Mouse (Mus musculus) T-cell, adult 2 months (primary cell): ENCODE results near the gene Pcif1.
A peak's percentile ranks its signal among the peaks of the same experiment; 100 is the strongest.

Experiments used
- DNase-seq: peaks from one replicate; pipeline ENCODE4 v3.0.0; 2022; ENCODE audit warnings: low spot score

The Pcif1 gene

DNA sequence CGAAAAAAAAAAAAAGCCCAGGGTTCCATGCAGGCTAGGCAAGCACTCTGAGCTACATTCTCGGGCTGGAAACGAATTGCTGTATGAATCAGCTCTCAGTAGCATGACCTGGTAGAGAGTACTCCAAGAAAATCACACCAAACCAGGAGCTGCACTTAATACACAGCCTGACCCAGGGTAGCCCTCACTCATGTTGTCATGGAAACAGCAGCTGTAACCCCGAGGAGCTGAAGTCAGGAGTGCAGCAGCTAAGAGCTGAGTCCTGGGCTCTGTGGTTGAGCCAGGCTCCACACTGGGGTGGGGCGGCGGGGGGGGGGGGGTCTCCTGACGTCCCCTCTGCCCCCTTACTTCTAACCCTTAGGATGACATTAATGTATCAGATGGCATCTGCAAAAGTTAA, 42.9 kb downstream of the Pcif1 start:
- DNase-seq, result no peak

DNA sequence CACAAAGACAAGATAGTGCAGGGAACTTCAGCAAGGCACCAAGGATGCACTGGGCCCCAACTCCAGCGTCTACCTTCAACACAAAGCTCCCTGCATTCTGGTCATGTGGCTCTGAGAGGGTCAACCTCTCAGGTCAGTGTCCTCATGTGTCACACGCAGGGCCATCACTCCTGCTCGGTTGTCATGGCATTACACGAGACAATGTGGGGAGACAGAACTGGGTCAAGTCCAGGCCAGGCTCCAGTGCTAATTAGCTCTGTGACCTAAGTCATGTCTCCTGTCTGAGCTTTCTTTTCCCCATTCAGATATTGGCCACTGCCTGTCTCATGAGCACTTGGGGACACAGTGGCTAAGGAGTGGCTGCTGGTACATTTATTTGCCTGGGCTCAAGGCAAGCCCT, 44.2 kb downstream of the Pcif1 start:
- DNase-seq, result no peak

DNA sequence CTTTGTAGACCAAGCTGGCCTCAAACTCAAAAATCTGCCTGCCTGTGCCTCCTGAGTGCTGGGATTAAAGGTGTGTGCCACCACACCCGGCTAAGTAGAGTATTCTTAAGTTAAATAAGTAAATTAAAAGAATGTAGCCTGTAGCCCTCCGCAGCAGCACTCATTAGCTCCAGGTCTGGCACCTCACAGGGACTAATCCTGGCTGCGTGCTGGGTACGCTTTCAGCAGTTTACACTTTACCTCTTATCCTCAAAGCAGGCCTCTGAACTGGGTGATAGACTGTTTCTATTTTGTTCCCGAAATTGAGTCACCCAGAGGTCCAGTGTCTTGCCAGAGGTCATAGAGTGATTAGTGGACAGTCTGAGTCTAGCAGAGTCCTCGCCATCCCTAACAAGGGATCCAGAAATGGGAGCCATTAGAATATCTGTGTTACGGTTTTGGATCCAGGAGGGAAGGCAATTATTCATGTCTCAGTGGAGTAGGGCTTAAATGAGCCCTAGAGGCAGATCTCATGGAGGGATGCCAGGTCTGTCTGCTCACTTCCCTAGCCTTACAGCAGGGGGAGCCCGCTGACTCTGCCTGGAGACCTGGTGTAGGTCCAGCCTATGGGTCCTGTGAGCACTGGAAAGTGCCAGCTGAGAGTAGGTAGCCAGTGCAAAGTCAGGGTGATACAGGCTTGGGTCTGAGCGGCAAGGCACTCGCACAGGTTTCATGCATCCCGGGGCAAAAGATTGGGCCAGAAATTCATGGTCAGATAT, 45.2 kb downstream of the Pcif1 start:
- DNase-seq, result peak; percentile 79

DNA sequence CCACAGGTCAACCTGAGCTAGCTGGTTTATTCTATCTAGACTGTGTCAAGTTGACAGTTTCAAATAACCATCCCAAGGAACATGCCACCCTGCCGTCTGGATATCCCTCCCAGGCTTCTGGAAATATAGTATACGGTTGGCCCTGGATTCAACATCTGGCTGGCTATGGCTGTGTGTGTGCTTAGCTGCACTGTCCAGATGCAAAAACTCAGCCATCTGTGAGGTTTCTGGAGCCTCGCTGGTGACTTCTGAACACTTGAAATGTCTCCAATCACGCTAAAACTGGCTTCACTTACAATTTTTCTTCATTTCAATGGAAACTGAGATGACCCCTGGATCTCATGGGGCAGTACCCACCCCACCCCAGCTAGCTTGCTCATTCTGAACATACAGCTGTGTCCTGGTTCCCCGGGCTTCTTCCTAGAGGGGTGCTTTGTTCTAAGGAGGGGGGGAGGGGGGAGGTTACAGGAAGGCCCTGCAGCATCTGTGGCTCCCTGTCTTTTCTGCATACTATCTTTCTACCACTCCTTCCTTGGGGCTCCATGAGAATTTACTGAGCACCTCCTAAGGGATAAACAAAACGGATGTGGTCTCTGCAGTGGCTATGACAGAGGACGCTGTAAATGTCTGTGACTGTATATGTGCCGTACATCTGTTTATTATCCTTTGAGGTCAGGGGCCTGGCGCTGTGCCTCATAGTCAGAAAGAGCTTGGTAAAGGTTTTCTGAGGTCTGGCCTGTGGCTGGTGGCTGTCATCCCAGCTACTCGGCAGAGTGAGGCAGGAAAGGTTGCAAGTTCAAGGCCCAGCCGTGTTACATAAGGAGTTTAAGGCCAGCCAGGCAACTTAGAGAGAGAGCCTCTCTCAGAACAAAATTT, 51.8 kb downstream of the Pcif1 start:
- no peak for DNase-seq

DNA sequence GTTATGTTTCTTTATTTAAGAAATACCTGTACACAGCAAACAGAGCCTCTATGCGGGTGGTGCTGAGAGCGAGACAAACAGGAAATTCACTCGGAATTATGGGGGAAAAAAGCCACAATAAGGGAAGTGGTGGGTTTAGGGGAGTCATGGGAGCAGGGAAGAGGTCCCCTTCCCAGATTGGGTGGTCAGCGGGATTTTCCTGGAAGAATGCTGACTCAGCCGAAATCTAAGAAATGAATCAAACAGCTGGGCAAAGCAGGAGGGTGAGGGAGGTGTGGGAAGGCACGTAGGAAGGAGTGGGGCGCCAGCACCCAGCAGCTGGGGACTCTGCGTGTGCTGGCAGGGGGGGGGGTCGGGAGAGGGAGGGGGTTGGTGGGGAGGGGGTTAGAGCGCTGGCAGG, 54.4 kb downstream of the Pcif1 start:
- no peak for DNase-seq

DNA sequence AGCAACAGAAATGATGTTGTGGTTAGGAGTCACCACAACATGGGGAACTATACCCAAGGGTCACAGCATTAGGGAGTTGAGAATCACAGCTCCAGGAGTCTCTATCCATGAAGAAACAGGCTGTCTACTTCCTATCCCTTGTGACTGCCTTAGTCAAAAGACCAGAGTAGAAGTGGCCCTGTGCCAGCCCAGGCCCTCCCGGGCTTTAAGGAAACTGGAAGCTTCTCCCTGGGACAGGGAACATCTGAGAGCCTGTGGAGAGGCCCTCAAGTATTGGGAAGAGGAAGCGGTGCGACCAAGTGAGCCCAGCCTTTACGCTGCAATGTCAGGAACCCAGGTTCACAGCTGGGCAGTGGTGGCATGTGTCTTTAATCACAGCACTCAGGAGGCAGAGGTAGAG, 56.9 kb downstream of the Pcif1 start:
- no peak for DNase-seq

DNA sequence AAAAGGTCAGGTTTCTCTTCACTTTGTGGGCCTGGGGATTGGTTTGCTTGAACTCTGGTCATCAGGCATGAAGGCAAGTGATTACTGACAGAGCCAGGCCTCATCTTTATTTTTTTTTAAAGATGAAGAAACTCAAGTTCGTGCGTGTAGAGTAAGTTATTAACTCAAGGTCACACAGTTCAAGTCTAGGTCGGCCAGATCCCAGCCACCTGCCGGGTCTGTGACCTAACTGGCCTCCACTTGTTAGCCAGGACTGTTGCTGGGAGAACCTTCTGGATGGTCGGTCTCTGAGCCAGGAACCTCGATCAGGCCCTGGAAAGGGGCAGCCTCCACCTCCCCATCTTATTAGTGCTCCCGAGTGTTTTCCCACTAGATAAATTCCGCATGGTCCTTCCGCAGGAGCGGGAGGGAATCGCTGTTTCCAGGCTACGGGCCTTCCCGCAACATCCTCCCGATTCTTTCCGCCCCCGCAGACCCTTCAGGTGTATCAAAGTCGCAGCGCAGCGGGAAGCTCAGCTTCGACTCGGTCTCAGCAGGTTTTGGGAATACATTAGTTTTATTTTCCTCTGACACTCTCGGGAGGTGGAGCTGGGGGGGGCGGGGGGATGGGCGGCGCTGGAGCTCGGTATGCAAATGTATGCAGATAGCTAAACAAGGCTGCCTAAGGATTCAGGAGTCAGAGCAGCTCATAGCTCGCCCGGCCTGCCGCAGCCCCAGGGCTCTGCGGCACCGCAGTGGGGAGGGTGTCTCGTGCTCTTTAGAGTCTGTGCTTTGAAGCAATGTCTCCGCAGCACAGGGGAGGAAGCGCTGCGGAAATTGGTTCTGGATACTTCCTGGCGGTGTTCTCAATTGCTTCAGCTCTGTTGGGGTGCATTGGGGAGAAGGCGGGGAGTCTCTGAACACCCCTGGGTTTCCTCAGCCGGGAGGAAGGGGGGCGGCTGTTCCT, 59.3 kb downstream of the Pcif1 start:
- DNase-seq, result peak; percentile 84

DNA sequence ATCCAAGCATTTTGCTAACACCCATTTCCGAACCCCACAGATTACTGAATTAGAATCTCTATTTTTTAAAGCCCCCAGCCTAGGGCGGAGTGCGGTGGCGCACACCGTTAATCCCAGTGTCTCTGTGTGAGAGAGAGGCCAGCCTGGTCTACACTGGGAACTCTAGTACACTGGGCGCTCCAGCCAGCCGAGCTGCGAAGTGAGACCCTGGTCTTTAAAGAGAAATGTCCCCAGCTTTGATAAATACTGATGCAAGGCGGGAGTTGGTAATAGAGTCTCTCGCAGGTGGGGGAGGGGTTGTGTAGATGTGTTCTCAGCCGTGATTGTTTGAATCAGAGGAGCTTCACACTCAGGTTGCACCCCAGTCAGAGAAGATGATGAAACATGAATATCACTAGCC, 60.0 kb downstream of the Pcif1 start:
- DNase-seq, result no peak

DNA sequence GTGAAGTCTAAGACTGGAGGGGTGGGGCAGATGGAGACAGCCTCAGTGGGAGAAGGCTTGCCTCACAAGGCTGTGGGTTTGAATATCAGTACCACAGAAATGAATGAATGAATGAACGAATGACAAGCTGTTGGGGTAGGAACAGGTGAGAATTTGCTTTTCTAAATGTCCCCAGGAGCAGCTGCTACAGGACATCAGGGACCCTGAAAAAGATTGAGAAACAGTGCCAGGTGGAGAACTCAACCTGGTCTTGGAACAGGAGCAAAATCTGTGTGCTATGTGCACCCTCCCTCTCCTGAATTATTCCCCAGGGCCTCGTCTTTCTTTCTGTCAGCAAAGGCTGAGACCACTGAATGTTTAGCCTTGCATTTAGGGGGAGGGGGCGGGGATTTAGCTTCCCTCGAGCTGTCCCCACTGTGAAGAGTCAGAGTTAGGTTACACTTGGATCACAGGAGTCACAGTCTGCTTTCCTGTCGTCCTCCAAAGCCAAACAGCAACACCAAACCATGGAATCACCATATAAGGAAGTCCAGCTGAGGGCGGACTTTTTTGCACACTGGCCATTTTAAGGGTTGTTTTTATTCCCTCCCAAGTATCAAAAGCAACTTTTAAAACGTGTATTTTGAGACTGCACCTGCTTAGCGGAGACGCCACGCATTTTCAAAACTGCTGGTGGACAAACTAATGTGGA, 61.2 kb downstream of the Pcif1 start, which contains the start of gene Mmp9:
Mmp9 (plus strand) TSS at position 641 of the 691 bp plus-strand sequence.
- no peak for DNase-seq

DNA sequence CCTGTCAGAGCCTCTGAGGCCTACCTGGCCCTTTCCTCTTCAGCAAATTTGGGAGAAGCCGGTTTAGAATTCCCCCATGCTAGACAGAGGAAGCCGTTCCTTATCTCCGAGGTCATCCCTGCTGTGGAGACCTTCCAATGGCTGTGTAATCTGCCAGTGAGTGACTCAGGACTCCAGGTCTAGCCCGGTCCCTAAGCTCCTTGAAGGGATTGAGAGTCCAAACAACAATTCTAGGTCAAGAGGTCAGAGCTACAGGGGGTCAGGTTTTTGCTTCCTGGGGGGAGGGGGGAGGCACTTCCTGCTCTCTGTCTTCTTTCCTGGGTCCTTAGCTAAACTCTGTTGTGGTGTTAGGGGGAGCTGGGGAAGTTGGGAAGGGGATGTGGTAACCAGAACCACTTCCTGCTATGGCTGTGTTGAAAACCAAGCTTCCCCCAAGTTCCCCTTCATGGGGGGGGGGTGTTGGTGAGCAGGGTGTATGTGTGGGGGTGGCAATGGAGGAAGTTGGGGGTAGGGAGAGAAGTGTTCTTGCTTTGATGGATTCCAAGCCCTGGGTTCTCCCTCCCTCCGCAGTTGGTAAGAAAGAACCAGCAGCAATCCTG, 63.7 kb downstream of the Pcif1 start:
- peak; percentile 76 for DNase-seq
